Mouse (Mus musculus): ENCODE measurements around the gene Afg1l. TPM values are rescaled to one million over a fixed set of nuclear protein-coding genes. Genes with fewer than 3 reads are reported as not detected.
A peak's percentile ranks its signal among the peaks of the same experiment; 100 is the strongest.

The Afg1l gene
- polyA plus RNA-seq, 1 experiment = 2.6 TPM

DNA sequence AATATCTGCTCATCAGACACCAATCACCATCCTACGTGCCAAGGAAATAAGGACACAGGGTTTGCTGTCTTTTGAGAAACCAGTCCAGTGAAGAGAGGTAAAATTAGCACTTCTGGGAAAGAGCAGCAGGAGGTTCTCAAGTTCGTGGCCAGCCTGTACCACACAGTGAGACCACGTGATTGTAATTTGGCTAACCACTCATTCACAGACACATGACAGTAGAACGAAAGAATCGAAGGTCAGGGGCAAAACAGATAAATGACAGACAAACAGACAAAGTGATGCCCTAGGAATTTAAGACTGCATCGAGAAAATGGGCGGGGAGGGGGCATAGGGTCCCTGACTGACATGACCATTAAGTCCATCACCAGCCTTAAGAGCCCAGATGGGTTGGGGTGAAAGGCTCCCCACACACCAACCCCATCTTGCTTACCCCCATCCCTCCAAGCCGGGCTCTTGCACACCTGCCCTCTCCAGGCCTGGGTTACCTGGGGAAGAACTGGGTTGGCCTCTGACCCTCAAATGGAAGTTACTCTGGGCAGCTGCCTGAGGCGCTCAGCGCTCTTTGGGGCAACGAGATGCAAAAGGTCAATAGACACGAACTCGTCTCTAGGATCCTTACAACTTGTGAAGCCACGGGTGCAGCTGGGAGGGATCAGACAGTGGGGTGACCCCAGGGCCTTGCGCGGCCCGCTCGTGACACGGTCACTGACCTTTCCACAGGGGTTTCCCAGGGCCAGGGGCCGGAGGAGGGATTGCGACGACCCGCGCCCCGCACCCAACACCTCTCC is 620 bp downstream of the Afg1l start:
- 6% methylated on average over 25 of the region's 25 CpGs for WGBS

DNA sequence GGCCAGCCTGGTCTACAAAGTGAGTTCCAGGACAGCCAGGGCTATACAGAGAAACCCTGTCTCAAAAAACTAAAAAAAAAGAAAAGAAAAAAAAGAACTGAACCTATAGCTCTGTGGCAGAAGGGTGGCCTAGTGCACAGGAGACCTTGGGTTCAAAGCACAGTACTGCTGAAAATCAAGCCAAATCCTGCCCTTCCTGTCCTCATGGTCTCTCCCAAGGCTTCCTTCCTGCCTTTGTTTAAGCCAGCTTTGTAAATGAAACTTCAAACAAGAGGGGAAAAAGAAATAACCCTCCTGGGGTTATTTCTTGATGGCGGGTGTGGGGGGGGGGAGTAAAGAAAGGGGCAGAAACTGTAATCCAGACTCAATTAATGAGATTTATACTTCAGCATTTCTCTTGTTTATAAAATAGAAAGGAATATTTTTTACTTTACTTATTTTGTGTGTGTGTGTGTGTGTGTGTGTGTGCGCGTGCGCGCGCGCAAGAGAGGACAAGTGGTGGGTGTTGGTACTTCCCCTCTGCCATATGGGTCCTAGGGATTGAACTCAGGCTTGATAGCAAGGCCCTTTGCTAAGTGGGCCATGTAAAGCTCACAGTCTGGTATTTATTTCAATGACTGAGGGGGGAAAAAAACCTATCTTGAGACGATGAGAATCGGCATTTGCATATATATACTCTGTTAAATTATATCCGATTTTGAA is 1.4 kb downstream of the Afg1l start:
- WGBS = 93% methylated on average over 10 of the region's 10 CpGs
- no peaks in the 10 kb centered on the region for H3K36me3 ChIP-seq (ENCODE audit: control insufficient read depth, insufficient read depth, low read length)
- H3K4me1 ChIP-seq (ENCODE audit: control insufficient read depth, insufficient read depth, insufficient read length, low read length) = peaks cover 5% of the 10 kb centered on the region; the same call in 1 of the 2 replicates
- H3K27me3 ChIP-seq (ENCODE audit: control insufficient read depth, insufficient read depth, low read length) = no peaks in the 10 kb centered on the region
- H3K27ac ChIP-seq (ENCODE audit: insufficient read depth, low read depth, low read length) = no peak overlapping the region
- H3K4me3 ChIP-seq (ENCODE audit: low read depth, low read length) = no peak overlapping the region
- TF ChIP-seq POLR2A (IDR thresholded peaks at IDR 0.05; ENCODE audit: low read depth, low read length) = no peak
- no peak for TF ChIP-seq CTCF (IDR thresholded peaks at IDR 0.05; ENCODE audit: extremely low read depth, insufficient read length, insufficient replicate concordance, low read depth, low read length)

More for the DNA sequence above, 620 bp downstream of the Afg1l start:
- Histone ChIP-seq H3K36me3 (ENCODE audit: control insufficient read depth, insufficient read depth, low read length) (no peaks in the 10 kb centered on the region), H3K27ac (ENCODE audit: insufficient read depth, low read depth, low read length) (peak overlapping the region; percentile 96), H3K4me3 (ENCODE audit: low read depth, low read length) (peak overlapping the region; percentile 89), H3K27me3 (ENCODE audit: control insufficient read depth, insufficient read depth, low read length) (no peaks in the 10 kb centered on the region), H3K4me1 (ENCODE audit: control insufficient read depth, insufficient read depth, insufficient read length, low read length) (peaks cover 5% of the 10 kb centered on the region; the same call in 1 of the 2 replicates)
- no peak for TF ChIP-seq POLR2A (IDR thresholded peaks at IDR 0.05; ENCODE audit: low read depth, low read length)
- no peak for TF ChIP-seq CTCF (IDR thresholded peaks at IDR 0.05; ENCODE audit: extremely low read depth, insufficient read length, insufficient replicate concordance, low read depth, low read length)

DNA sequence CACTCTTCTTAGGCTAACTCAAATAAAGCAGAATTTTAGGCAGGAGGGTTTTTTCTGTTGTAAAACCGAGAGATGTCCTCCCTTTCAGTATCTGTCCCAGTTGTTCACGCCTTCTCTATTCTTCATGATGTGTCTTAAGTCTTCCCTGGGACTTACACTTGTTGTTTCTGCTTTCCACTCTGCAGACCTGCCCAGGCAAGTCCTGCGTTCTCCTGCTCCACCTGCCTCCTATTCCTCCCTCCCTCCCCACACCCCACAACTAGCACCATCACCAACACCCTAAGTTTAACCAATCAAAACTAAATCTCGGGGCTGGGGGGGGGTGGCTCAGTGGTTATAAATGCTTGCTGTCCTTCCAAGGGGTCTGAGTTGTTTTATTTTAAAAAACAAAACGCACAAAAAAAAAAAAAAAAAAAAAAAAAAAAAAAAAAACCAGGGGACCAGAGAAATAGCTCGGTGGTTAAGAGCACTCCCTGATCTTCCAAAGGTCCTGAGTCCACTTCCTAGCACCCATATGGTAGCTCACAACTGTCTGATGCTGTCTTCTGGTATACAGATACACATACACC is 3.3 kb downstream of the Afg1l start:
- Histone ChIP-seq H3K4me1 (ENCODE audit: control insufficient read depth, insufficient read depth, insufficient read length, low read length) (peaks cover 5% of the 10 kb centered on the region; the same call in 1 of the 2 replicates), H3K27ac (ENCODE audit: insufficient read depth, low read depth, low read length) (no peak overlapping the region), H3K27me3 (ENCODE audit: control insufficient read depth, insufficient read depth, low read length) (no peaks in the 10 kb centered on the region), H3K4me3 (ENCODE audit: low read depth, low read length) (no peak overlapping the region), H3K36me3 (ENCODE audit: control insufficient read depth, insufficient read depth, low read length) (peaks cover 4% of the 10 kb centered on the region; the same call in 1 of the 2 replicates)
- 73% methylated on average over 6 of the region's 6 CpGs for WGBS
- TF ChIP-seq CTCF (IDR thresholded peaks at IDR 0.05; ENCODE audit: extremely low read depth, insufficient read length, insufficient replicate concordance, low read depth, low read length) = no peak
- no peak for TF ChIP-seq POLR2A (IDR thresholded peaks at IDR 0.05; ENCODE audit: low read depth, low read length)

DNA sequence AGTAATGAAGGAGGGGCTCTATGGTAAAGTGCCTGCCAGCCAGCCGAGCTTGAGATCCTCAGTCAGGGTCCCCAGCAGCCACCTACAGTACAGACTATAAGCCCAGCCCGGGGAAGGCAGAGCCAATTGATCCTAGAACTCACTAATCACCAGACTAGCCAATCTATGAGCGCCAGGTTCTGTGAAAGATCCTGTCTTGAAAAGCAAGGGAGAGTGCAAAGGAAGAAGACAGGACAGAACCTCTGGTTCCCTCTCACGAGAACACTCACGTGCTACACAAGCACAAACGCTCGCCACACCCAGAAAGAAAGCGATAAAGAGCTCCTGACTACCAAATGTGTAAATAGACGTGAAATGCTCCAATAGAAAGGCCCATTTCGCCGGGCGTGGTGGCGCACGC is 13.6 kb downstream of the Afg1l start:
- no peak for TF ChIP-seq CTCF (IDR thresholded peaks at IDR 0.05; ENCODE audit: extremely low read depth, insufficient read length, insufficient replicate concordance, low read depth, low read length)
- TF ChIP-seq POLR2A (IDR thresholded peaks at IDR 0.05; ENCODE audit: low read depth, low read length) = no peak
- Histone ChIP-seq H3K27me3 (ENCODE audit: control insufficient read depth, insufficient read depth, low read length) (no peaks in the 10 kb centered on the region), H3K4me3 (ENCODE audit: low read depth, low read length) (no peak overlapping the region), H3K27ac (ENCODE audit: insufficient read depth, low read depth, low read length) (peak overlapping the region; percentile 60), H3K36me3 (ENCODE audit: control insufficient read depth, insufficient read depth, low read length) (no peaks in the 10 kb centered on the region), H3K4me1 (ENCODE audit: control insufficient read depth, insufficient read depth, insufficient read length, low read length) (peaks cover 2% of the 10 kb centered on the region; the same call in 1 of the 2 replicates)
- 54% methylated on average over 14 of the region's 14 CpGs for WGBS

DNA sequence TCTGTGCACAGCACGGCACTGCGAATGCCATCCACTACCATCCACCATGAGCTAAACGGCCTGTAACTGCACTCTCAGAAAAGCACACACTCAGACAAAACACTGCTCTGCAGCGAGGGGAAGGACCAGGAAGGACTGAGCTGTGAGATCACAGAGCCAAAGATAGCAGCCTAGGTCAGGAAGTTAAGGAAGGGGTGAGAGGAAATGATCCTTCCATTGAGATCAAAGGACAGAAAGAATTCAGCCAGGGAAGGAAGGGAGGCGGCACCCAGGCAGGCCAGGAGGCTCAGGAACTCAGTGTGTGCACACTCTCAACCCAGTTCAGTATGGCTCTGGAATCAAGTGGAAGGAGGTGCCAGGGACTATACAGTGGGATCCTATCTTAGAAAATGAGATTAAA is 14.1 kb downstream of the Afg1l start:
- TF ChIP-seq POLR2A (IDR thresholded peaks at IDR 0.05; ENCODE audit: low read depth, low read length) (no peak), CTCF (IDR thresholded peaks at IDR 0.05; ENCODE audit: extremely low read depth, insufficient read length, insufficient replicate concordance, low read depth, low read length) (no peak)
- WGBS = 35% methylated on average over 5 of the region's 5 CpGs
- Histone ChIP-seq H3K27me3 (ENCODE audit: control insufficient read depth, insufficient read depth, low read length) (no peaks in the 10 kb centered on the region), H3K4me3 (ENCODE audit: low read depth, low read length) (no peak overlapping the region), H3K36me3 (ENCODE audit: control insufficient read depth, insufficient read depth, low read length) (no peaks in the 10 kb centered on the region), H3K4me1 (ENCODE audit: control insufficient read depth, insufficient read depth, insufficient read length, low read length) (peaks cover 2% of the 10 kb centered on the region; the same call in 1 of the 2 replicates), H3K27ac (ENCODE audit: insufficient read depth, low read depth, low read length) (peak overlapping the region; percentile 58)

DNA sequence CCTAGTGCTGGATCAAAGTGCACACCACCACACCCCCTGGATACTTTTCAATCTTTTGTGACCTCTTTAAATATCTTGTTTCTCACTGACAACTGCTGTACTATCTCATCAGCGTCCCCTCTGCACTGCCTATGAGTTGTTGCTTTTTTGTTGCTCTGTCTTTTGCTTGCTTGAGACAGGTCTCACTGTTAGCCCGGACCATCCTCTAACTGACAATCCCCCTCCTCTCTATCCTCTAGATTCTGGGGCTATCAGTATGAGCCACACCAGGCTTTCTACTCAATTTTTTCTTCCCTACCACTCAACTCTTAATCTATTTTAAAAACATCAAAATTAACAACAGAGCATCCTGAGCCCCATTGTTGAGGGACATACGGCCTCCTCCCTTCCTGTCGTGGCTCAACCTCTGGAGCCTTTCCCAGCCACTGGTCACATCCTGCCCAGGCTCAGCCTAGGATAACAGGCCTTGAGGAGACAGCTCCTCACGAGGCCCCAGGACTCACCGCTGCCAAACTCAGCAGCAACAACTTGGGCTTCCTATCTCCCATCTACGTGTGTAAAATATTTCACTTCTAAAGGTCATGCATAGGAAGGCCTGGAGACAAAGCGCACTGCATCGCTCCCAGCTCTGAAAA is 20.7 kb downstream of the Afg1l start:
- no peak overlapping the region for H3K4me3 ChIP-seq (ENCODE audit: low read depth, low read length)
- 70% methylated on average over 9 of the region's 9 CpGs for WGBS
- no peaks in the 10 kb centered on the region for H3K27me3 ChIP-seq (ENCODE audit: control insufficient read depth, insufficient read depth, low read length)
- H3K4me1 ChIP-seq (ENCODE audit: control insufficient read depth, insufficient read depth, insufficient read length, low read length) = peaks cover 7% of the 10 kb centered on the region; the same call in 1 of the 2 replicates
- H3K27ac ChIP-seq (ENCODE audit: insufficient read depth, low read depth, low read length) = peak overlapping the region; percentile 48; the same call in 1 of the 2 replicates
- peaks cover 6% of the 10 kb centered on the region for H3K36me3 ChIP-seq (ENCODE audit: control insufficient read depth, insufficient read depth, low read length)
- no peak for TF ChIP-seq CTCF (IDR thresholded peaks at IDR 0.05; ENCODE audit: extremely low read depth, insufficient read length, insufficient replicate concordance, low read depth, low read length)
- TF ChIP-seq POLR2A (IDR thresholded peaks at IDR 0.05; ENCODE audit: low read depth, low read length) = no peak
